Comparison of ENCODE assay signal across 8 mouse cellular contexts in genomic region chr7:109011596-109012180, GRCm38 (mm10).
DNase-seq lines count a peak whose midpoint lies in the region; ATAC-seq and TF ChIP-seq lines count a peak whose summit lies in the region.

No protein-coding gene starts in this region.

- no peak overlapping the region for H3K27ac ChIP-seq in lung, embryonic 15.5 days
- no peak overlapping the region for H3K27ac ChIP-seq in thymus, adult 2 months (ENCODE audit: control insufficient read depth, insufficient read depth, low read length)

- no peak for ATAC-seq in lung, embryonic 15.5 days (ENCODE audit: borderline replicate concordance, extremely low read depth, low FRiP score, low TSS enrichment)

- H3K9ac ChIP-seq in lung, embryonic 15.5 days, result no peak overlapping the region

- TF ChIP-seq CTCF in thymus, adult 2 months (IDR thresholded peaks at IDR 0.05; ENCODE audit: borderline replicate concordance, control insufficient read depth, extremely low read depth, insufficient read depth, low read length, poor library complexity), result no peak

- H3K4me1 ChIP-seq in lung, embryonic 15.5 days, result 0 out of 2 replicates have a peak, but pooled peaks cover 13% of the 10 kb centered on the region
- no peaks in the 10 kb centered on the region for H3K4me1 ChIP-seq in thymus, adult 2 months (replicated peaks; ENCODE audit: control insufficient read depth, insufficient read depth, low read length)

- H3K4me3 ChIP-seq in lung, embryonic 15.5 days, result peak overlapping the region; percentile 52; the same call in 1 of the 2 replicates
- no peak overlapping the region for H3K4me3 ChIP-seq in thymus, adult 2 months (ENCODE audit: control insufficient read depth, insufficient read depth, low read length)

- no peaks in the 10 kb centered on the region for H3K9me3 ChIP-seq in lung, embryonic 15.5 days

- H3K4me2 ChIP-seq in lung, embryonic 15.5 days, result peak overlapping the region; percentile 91

- peaks cover 38% of the 10 kb centered on the region for H3K27me3 ChIP-seq in lung, embryonic 15.5 days
- peaks cover 2% of the 10 kb centered on the region for H3K27me3 ChIP-seq in thymus, adult 2 months (ENCODE audit: control insufficient read depth, insufficient read depth, low read length)

- TF ChIP-seq POLR2A in thymus, adult 2 months (IDR thresholded peaks at IDR 0.05; ENCODE audit: control insufficient read depth, extremely low read depth, insufficient read depth, low read length, poor library complexity), result no peak

- DNase-seq in lung, postnatal 36 days, result no peak
- DNase-seq in frontal cortex, postnatal 14 days (ENCODE audit: low spot score in 2 of 2), result peak; percentile 64 to 73
- DNase-seq in left cerebral cortex, postnatal 36 days (ENCODE audit: low spot score in 2 of 2), result peak; percentile 63 to 68
- peak; percentile 69 to 78 for DNase-seq in right cerebral cortex, adult 2 months (ENCODE audit: low spot score in 2 of 2)
- DNase-seq in MN1 (ENCODE audit: low spot score), result no peak
- DNase-seq in thymus, adult 2 months, result no peak
- no peak for DNase-seq in B cell, adult 2 months

- intact Hi-C loops in left cerebral cortex, postnatal 36 days (cut with DNase I), result no loop called here

- 43% methylated on average over 8 of the region's 8 CpGs for WGBS in lung, embryonic 15.5 days
- WGBS in thymus, adult 2 months, result 78% methylated on average over 8 of the region's 8 CpGs

- no peaks in the 10 kb centered on the region for H3K36me3 ChIP-seq in lung, embryonic 15.5 days
- H3K36me3 ChIP-seq in thymus, adult 2 months (ENCODE audit: control insufficient read depth, insufficient read depth, low read length), result no peaks in the 10 kb centered on the region

Comparison
In these comparisons a context has a peak if more than half of its experiments do, and no peak if none do; other contexts are left out.
1. DNase-seq: peak in frontal cortex, postnatal 14 days (2 of 2), left cerebral cortex, postnatal 36 days (2 of 2) and right cerebral cortex, adult 2 months (2 of 2); none in lung, postnatal 36 days (single experiment), MN1 (single experiment), thymus, adult 2 months (single experiment) and B cell, adult 2 months (0 of 2).